Mouse (Mus musculus): Measurements from ENCODE around the gene Tex10. TPM values are rescaled to one million over a fixed set of nuclear protein-coding genes. Genes with fewer than 3 reads are reported as not detected.

Tex10 gene
- total and polyA plus RNA-seq, 2 experiments from 2014 or later = 21.3 to 23.0 TPM

GRCm38 (mm10) chr4:48428054-48428453 lies 45.2 kb downstream of the Tex10 start:
- Histone ChIP-seq H3K9ac (replicated peaks; ENCODE audit: low read length, poor library complexity, severe bottlenecking) (no peak overlapping the region), H3K27ac (ENCODE audit: low read depth, low read length) (no peak overlapping the region), H3K4me1 (ENCODE audit: insufficient read depth, low read length) (no peaks in the 10 kb centered on the region), H3K36me3 (ENCODE audit: insufficient read depth, low read length) (peaks cover 20% of the 10 kb centered on the region), H3K27me3 (ENCODE audit: insufficient read depth, low read length) (no peaks in the 10 kb centered on the region), H3K4me2 (ENCODE audit: low read depth, low read length, poor library complexity, severe bottlenecking) (no peak overlapping the region), H3K4me3 (ENCODE audit: low read depth, low read length) (no peak overlapping the region), H3K9me3 (ENCODE audit: low read length) (no peaks in the 10 kb centered on the region)
- no peak for TF ChIP-seq CTCF (IDR thresholded peaks at IDR 0.05)
- ATAC-seq (ENCODE audit: low FRiP score) = no peak
- 92% methylated on average over 2 of the region's 2 CpGs for WGBS
- DNase-seq (ENCODE audit: low spot score) = no peak

- TF ChIP-seq CTCF (IDR thresholded peaks at IDR 0.05) = no peak
- H3K4me3 ChIP-seq (ENCODE audit: low read depth, low read length) = no peak overlapping the region
- DNase-seq (ENCODE audit: low spot score) (no peak), ATAC-seq (ENCODE audit: low FRiP score) (no peak)
- no peak overlapping the region for H3K4me2 ChIP-seq (ENCODE audit: low read depth, low read length, poor library complexity, severe bottlenecking)
- H3K9ac ChIP-seq (replicated peaks; ENCODE audit: low read length, poor library complexity, severe bottlenecking) = no peak overlapping the region
- H3K27me3 ChIP-seq (ENCODE audit: insufficient read depth, low read length) = no peaks in the 10 kb centered on the region
- H3K9me3 ChIP-seq (ENCODE audit: low read length) = no peaks in the 10 kb centered on the region
- peaks cover 14% of the 10 kb centered on the region for H3K36me3 ChIP-seq (ENCODE audit: insufficient read depth, low read length)
- H3K4me1 ChIP-seq (ENCODE audit: insufficient read depth, low read length) = no peaks in the 10 kb centered on the region
- H3K27ac ChIP-seq (ENCODE audit: low read depth, low read length) = no peak overlapping the region
- WGBS = 72% methylated on average over 3 of the region's 3 CpGs
These were observed 45.8 kb downstream of the Tex10 start for GRCm38 (mm10) chr4:48427413-48427812.

- H3K9me3 ChIP-seq (ENCODE audit: low read length) = no peaks in the 10 kb centered on the region
- TF ChIP-seq CTCF (IDR thresholded peaks at IDR 0.05) = no peak
- 54% methylated on average over 2 of the region's 2 CpGs for WGBS
- H3K27me3 ChIP-seq (ENCODE audit: insufficient read depth, low read length) = no peaks in the 10 kb centered on the region
- peaks cover 3% of the 10 kb centered on the region; the same call in 1 of the 2 replicates for H3K36me3 ChIP-seq (ENCODE audit: insufficient read depth, low read length)
- H3K9ac ChIP-seq (replicated peaks; ENCODE audit: low read length, poor library complexity, severe bottlenecking) = no peak overlapping the region
- H3K27ac ChIP-seq (ENCODE audit: low read depth, low read length) = no peak overlapping the region
- no peak for DNase-seq (ENCODE audit: low spot score)
- H3K4me1 ChIP-seq (ENCODE audit: insufficient read depth, low read length) = no peaks in the 10 kb centered on the region
- no peak overlapping the region for H3K4me2 ChIP-seq (ENCODE audit: low read depth, low read length, poor library complexity, severe bottlenecking)
- H3K4me3 ChIP-seq (ENCODE audit: low read depth, low read length) = no peak overlapping the region
- no peak for ATAC-seq (ENCODE audit: low FRiP score)
These were observed 49.5 kb downstream of the Tex10 start for GRCm38 (mm10) chr4:48423738-48424137.

- H3K9ac ChIP-seq (replicated peaks; ENCODE audit: low read length, poor library complexity, severe bottlenecking) = no peak overlapping the region
- H3K9me3 ChIP-seq (ENCODE audit: low read length) = no peaks in the 10 kb centered on the region
- H3K4me1 ChIP-seq (ENCODE audit: insufficient read depth, low read length) = no peaks in the 10 kb centered on the region
- H3K27me3 ChIP-seq (ENCODE audit: insufficient read depth, low read length) = no peaks in the 10 kb centered on the region
- no peak overlapping the region for H3K27ac ChIP-seq (ENCODE audit: low read depth, low read length)
- no peak for ATAC-seq (ENCODE audit: low FRiP score)
- WGBS = 100% methylated on average over 1 of the region's 1 CpGs
- no peak overlapping the region for H3K4me3 ChIP-seq (ENCODE audit: low read depth, low read length)
- H3K4me2 ChIP-seq (ENCODE audit: low read depth, low read length, poor library complexity, severe bottlenecking) = no peak overlapping the region
- H3K36me3 ChIP-seq (ENCODE audit: insufficient read depth, low read length) = peaks cover 3% of the 10 kb centered on the region; the same call in 1 of the 2 replicates
- DNase-seq (ENCODE audit: low spot score) = no peak
- no peak for TF ChIP-seq CTCF (IDR thresholded peaks at IDR 0.05)
These were observed 50.6 kb downstream of the Tex10 start for GRCm38 (mm10) chr4:48422633-48423032.

- Histone ChIP-seq H3K36me3 (ENCODE audit: insufficient read depth, low read length) (0 out of 2 replicates have a peak, but pooled peaks cover 3% of the 10 kb centered on the region), H3K27me3 (ENCODE audit: insufficient read depth, low read length) (no peaks in the 10 kb centered on the region), H3K9me3 (ENCODE audit: low read length) (no peaks in the 10 kb centered on the region), H3K4me1 (ENCODE audit: insufficient read depth, low read length) (no peaks in the 10 kb centered on the region), H3K27ac (ENCODE audit: low read depth, low read length) (no peak overlapping the region), H3K9ac (replicated peaks; ENCODE audit: low read length, poor library complexity, severe bottlenecking) (no peak overlapping the region), H3K4me3 (ENCODE audit: low read depth, low read length) (no peak overlapping the region), H3K4me2 (ENCODE audit: low read depth, low read length, poor library complexity, severe bottlenecking) (no peak overlapping the region)
- no peak for ATAC-seq (ENCODE audit: low FRiP score)
- no peak for DNase-seq (ENCODE audit: low spot score)
- WGBS = 89% methylated on average over 8 of the region's 8 CpGs
- no peak for TF ChIP-seq CTCF (IDR thresholded peaks at IDR 0.05)
These were observed 54.3 kb downstream of the Tex10 start for GRCm38 (mm10) chr4:48418831-48419468.

- Histone ChIP-seq H3K4me1 (ENCODE audit: insufficient read depth, low read length) (no peaks in the 10 kb centered on the region), H3K27me3 (ENCODE audit: insufficient read depth, low read length) (no peaks in the 10 kb centered on the region), H3K36me3 (ENCODE audit: insufficient read depth, low read length) (no peaks in the 10 kb centered on the region), H3K9me3 (ENCODE audit: low read length) (no peaks in the 10 kb centered on the region), H3K27ac (ENCODE audit: low read depth, low read length) (no peak overlapping the region), H3K4me2 (ENCODE audit: low read depth, low read length, poor library complexity, severe bottlenecking) (no peak overlapping the region), H3K4me3 (ENCODE audit: low read depth, low read length) (no peak overlapping the region), H3K9ac (replicated peaks; ENCODE audit: low read length, poor library complexity, severe bottlenecking) (no peak overlapping the region)
- DNase-seq (ENCODE audit: low spot score) (no peak), ATAC-seq (ENCODE audit: low FRiP score) (no peak)
- 81% methylated on average over 10 of the region's 10 CpGs for WGBS
- TF ChIP-seq CTCF (IDR thresholded peaks at IDR 0.05) = no peak
These were observed 57.4 kb downstream of the Tex10 start for GRCm38 (mm10) chr4:48415838-48416335.
